Mouse (Mus musculus): ENCODE data around the gene Rcor3. TPM values are rescaled to one million over a fixed set of nuclear protein-coding genes. Genes with fewer than 3 reads are reported as not detected.

Gene Rcor3
- 10 to 100 TPM; 26.4 to 27.1 TPM for total RNA-seq (2023)

DNA sequence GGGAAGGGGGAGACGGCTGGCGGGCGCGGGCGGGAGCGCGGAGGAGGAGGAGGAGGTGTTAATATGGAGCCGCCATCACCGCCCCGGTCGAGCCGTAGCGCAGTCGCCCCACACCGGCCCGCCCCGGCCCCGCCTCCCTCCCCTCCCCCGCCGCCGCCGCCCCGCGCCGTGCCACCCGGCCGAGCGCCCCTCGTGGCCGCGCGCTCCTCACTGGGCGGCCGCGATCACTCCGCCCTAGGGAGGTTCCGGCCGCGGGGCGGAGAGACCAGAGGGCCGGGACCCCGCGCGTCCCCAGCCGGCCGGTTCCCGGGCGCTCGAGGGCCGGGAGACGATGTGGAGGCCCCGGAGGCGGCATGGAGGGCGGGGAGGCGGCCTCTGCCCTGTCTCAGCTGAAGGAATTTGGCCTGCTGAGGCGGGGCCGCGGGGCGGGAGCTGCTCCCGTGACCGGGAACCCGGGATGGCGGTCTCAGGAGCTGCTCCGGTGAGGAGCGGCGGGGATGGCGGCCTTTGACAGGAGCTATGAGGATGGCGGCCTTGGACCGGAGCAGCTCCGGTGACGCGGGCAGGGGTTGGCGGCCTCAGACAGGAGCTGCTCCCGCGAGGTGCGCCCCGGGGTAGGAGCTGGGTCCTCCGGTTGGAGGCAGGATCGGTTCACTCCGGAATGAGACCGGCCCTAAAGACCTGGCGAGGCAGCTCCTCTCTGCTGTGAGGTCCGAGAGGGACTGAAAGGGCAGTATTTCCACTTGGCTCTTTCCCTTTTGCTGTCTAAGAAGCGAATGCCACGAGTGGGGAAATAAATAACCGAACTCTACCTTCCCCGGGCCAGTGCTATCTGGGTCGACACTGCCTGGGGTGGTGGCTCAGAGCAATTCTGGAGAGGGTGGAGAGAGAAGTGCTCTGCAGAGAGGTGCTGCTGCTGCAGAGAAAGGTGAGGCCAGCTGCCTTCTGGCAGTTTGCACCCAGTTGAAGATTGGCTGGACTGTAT, at the start of gene Rcor3:
Gene Rcor3, minus strand, starts transcription at position 137 of the 985 bp plus-strand sequence.

DNA sequence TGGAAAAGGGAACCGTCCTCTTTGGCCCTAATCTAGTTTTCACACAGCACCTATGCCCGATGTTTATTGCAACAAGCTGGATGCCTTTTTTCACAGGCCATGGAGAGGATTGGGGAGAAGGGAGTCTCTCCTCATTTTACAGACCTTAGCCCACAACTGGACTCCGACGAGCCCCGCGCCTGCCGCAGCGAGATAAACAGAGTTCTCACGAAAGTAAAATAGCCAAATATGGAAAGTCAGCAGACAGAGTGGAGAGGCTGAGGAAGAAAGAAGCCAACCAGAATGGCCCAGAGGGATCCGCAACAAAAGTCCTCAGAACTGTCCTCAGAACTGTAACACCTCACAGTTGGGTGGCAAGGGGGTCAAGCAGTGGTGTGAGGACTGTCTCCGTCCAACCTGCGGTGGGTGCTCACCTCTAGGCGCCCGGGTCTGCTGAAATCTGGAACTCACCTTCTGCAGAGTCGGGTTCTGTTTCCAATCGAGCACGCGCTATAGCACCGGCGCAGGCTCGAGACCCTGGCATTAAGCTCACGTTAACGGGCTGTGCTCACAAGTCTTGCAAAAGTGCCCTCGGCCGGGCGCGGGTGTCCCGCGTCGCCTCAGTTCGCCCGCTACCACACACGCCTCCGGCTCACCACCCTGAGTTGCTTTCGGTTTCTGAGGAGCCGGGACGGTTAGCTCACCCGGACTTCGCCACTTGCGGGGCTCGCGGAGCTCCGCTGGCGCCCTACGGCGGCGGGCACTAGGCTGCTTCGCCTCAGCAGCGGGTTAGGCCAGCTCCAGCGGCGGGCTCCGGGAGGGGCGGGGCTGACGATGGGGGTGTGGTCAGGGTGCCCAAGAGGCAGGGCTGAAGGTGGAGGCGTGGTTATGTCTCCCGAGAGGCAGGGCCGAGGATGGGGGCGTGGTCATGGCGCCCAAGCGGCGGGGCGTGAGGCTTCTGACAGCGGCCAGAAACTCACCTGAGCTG, 45.8 kb downstream of the Rcor3 start, which contains the start of gene Traf5:
Gene Traf5, minus strand, starts transcription at position 754 of the 967 bp plus-strand sequence.

Other genes with a start within 250 kb of the Rcor3 start
- gene Slc30a1, start 231.3 kb downstream of the Rcor3 start, total RNA-seq (2023) = 10 to 100 TPM; 11.4 to 15.3 TPM
- gene Rd3, start 160.7 kb downstream of the Rcor3 start, total RNA-seq (2023) = under 1 TPM; 0.32 to 0.47 TPM
- 100 to 1,000 TPM; 100 to 118 TPM for gene Traf5, start 45.5 kb downstream of the Rcor3 start, total RNA-seq (2023)
- not detected for gene Kcnh1, start 52.7 kb upstream of the Rcor3 start, total RNA-seq (2023)